Mouse (Mus musculus): ENCODE measurements at regions not wholly inside any gene's neighbourhood (a gene's known extent, or its start where the extent isn't known, plus 50 kb on each side); places are given as distances from the start of the nearest gene placed in this dataset.

GRCm38 (mm10) chr11:44216346-44216745 lies 183.5 kb upstream of the Il12b start:
- no peak for TF ChIP-seq CTCF (IDR thresholded peaks at IDR 0.05; ENCODE audit: borderline replicate concordance, insufficient read depth, low read depth, low read length)
- no peak for TF ChIP-seq POLR2A (IDR thresholded peaks at IDR 0.05; ENCODE audit: borderline replicate concordance, insufficient read depth, low read length)
